Mouse (Mus musculus): Measurements from ENCODE around the gene Igsf21.
A peak's percentile ranks its signal among the peaks of the same experiment; 100 is the strongest.

Igsf21 gene

DNA sequence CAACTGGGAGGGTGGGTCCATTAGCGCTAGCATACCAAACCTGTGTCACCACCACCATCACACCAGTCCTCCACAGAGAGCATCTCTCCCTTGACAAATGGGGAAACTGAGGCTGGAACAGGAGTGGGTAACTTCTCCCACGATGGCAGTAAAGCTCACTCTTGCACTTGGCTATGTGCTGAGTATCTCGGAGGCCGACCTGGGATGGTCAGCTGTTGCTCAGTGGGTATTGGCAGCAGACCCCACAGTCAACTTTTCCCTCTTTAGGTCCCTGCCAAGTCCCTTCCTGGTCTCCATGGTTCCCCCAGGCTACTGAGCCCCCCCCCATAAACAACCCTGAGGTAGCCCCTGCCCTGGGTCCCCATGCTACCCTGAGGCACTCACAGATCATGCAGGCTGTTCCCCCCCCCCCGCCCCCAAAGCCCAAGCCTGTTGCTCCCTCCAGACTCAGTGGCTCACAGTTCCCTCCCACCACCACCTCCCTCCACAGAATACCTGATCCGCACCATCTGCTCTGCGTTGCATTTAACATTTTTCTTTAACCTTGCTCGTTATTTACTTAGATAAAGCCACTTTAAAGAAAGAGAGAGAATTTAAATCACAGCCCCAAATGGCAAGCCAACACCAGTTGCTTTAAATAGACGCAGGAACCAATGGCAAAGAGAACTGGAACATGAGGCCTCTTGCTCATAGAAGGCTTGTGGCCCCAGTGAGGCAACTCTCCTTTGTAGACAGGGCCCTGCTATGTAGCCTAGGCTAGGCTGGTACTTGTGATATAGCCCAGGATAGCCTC, 11.0 kb downstream of the Igsf21 start:
- DNase-seq (ENCODE audit: low spot score) = no peak

GRCm38 (mm10) chr4:140234412-140235205, 12.0 kb downstream of the Igsf21 start:
- DNase-seq (ENCODE audit: low spot score) = no peak

- DNase-seq (ENCODE audit: low spot score) = no peak
Measured at GRCm38 (mm10) chr4:140227837-140228236, 18.7 kb downstream of the Igsf21 start.

- no peak for DNase-seq (ENCODE audit: low spot score)
Measured at GRCm38 (mm10) chr4:140225204-140225603, 21.4 kb downstream of the Igsf21 start.

DNA sequence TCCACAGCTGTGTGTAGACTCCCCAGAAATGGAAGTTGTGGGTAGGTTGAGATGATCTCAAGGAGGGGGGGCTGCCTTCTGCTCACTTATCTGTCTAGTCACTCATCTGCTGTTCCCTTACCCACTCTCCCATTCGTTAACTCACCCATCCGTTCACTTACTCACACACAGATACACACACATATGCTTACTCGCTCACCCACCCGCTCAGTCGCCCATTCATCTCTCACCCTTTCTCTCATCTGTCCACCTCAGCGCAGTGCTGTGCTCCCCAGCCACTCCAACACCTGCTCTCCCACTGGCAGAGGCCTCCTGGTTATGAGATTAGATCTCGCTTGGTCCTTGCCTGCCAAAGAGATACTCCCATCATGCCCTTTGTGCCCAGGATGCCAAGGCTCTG, 22.1 kb downstream of the Igsf21 start:
- no peak for DNase-seq (ENCODE audit: low spot score)

DNA sequence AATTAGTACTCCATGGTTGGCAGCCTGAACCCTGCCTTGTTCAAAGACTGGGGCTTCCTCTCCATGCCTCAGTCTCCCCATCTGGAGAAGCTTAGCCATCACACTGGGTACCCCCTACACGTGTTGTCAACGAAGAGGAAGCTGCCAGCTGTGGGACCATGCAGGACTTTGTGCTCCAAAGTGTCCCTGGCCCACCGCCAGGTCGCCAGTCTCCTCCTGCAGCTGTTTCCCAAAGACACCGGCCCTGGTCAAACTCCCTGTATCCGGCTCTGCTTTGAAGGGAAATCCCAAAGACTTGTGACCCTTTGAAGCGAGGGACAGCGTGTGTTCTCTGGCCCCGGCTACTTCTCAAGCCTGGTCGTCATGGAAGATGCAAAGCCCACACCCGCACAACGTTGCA, 23.5 kb downstream of the Igsf21 start:
- DNase-seq (ENCODE audit: low spot score) = no peak

DNA sequence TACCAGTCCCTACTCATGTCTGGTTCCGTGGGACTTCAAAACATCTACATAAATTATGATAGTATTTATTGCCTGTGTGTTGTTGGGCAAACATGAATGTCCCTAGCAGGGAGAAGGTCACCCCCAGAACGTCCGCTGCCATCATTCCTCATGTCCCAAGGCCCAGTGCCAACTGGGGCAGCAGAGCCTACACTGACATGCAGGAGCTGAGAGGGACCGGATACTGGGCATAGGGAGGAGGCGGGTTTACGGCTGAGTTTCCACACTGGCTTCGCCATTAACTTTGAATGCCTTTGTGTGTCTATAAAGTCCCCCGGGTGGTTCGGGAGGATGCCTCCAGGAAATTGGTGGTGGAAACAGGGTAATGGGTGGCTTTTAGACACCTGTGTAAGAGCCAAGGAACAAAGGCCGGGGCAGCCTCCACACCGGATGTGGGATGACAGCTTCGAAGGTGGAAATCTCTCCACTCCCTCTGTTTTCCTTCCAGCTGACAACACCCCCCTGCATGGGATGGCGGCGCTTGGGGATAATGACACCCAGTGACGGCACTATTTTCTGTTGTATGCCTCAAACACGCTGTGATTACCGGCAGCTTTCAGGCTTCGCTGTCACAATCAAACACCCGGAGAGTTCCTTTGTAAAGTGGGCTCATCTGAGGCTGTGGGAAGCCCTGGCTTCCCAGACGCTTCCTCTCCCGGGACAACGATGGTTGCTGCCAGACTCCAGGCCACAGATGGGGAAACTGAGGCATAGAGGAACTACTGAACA, 26.1 kb downstream of the Igsf21 start:
- DNase-seq (ENCODE audit: low spot score) = no peak

DNA sequence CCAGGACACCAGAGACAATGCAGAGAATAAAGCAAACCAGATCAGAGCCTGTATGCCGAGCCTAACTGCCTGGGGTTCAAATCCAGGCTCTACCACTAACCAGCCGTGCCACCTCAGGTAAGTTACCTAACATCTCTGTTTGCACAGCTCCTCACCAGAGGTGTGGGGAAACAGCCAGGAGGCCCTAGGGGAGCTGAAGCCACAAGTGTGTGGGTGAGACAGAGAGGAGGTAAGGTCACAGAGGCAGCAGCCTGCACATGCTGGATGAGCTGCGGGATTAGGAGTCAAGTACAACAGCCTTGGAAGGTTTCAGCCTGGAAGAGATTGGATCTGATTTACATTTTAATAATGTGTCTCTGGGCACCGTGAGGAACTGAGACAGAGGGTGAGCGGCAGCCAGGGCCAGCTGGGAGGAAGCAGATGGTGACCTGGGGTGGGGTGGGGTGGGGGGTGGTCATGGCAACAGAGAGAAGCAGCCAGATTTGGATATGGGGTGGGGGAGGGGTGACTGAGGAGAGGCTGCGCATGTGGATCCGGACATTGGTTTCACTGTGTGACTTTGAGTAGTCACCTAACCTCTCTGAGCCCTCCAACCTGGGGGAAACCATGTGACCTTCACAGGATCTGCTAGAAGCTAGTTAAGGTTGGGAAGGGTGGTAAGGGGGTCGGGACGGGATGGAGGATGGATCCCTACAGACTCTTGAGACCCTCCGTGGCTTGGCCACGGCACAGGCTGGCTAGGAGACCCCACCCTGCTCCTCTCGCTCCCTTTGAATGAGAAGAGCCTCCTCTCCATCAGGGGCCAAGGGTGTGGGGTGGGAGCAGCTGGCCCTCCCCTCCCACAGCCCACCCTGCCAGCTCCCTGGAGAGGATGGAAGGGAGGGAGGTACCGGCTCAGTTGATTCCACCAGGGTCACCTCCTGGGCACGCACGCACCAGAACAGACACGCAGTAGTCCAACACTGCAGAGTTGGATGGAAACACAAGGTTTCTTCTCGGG, 27.4 kb downstream of the Igsf21 start:
- DNase-seq (ENCODE audit: low spot score) = peak; percentile 72

GRCm38 (mm10) chr4:140218384-140218783, 28.2 kb downstream of the Igsf21 start:
- DNase-seq (ENCODE audit: low spot score) = no peak

DNA sequence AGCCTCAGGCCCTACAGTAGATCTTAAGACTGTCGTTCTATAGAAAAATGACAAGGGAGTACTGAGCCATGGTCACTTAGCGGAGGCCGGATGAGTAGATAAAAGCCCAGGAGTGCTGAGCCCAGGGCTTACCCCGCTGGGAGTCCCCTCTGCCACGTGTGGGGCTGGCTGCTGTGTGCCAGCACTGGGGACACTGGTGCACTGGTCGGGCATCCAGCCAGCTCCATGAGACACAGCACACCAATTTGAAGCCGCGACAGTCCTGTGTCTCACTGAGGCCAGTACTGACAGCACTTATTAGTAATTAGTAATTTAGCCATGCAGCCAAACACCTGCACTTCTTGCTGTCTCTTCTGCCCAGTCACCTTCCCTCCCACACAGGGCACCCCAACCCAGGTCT, 28.6 kb downstream of the Igsf21 start:
- no peak for DNase-seq (ENCODE audit: low spot score)

DNA sequence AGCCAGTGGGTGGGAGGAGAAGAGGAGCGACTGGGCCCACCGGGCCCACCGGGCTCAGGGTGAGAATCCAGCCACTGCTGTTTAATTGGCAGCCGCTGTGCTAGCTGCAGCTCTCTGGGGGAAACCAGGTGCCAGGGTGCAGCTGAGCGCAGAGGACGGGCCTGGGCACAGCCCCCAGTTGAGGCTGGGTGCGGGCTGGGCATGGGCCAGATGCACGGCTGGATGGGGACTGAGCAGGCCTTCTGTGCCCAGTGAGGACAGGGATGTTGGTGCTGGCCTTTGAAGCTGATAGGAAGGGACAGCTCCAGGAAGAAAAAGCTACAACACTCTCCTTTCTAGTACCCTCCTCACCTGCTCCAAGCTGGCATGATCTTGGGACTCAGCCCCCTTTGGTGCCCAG, 30.5 kb downstream of the Igsf21 start:
- no peak for DNase-seq (ENCODE audit: low spot score)

DNA sequence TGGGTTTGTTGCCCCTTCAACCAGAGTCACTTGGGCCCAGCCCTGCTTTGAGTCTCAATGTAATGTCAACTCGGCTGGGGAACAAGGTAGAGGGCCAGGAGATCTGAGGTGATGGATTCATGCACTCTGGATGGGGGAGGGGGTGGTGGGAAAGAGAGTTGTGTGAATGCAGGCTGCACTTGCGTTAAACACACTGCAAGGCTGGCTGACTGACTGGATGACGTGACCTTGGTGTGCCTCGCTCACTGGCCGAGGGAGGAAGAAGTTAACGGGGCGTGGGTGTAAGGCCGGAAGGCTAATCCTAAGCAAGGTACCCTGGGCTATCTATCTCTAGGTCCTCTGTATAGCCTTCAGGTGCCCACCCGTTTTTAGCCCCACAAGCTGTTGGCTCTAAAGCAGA, 31.4 kb downstream of the Igsf21 start:
- no peak for DNase-seq (ENCODE audit: low spot score)

DNA sequence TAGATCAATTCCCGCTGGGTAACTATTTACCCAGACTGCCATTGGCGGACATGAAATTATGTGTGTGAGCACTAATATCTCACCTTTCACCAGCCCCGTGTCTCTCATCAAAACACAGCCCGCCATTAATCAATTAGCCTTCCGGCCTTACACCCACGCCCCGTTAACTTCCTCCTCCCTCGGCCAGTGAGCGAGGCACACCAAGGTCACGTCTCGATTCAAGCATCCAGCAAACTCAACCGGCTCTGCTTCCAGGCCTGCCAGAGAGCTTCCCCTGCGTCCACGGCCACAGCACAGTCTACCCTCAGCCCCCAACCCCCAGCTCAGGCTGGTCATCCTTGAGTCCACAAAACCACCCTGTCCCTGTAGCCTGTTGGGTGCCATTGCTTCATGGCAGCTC, 32.2 kb downstream of the Igsf21 start:
- DNase-seq (ENCODE audit: low spot score) = no peak

DNA sequence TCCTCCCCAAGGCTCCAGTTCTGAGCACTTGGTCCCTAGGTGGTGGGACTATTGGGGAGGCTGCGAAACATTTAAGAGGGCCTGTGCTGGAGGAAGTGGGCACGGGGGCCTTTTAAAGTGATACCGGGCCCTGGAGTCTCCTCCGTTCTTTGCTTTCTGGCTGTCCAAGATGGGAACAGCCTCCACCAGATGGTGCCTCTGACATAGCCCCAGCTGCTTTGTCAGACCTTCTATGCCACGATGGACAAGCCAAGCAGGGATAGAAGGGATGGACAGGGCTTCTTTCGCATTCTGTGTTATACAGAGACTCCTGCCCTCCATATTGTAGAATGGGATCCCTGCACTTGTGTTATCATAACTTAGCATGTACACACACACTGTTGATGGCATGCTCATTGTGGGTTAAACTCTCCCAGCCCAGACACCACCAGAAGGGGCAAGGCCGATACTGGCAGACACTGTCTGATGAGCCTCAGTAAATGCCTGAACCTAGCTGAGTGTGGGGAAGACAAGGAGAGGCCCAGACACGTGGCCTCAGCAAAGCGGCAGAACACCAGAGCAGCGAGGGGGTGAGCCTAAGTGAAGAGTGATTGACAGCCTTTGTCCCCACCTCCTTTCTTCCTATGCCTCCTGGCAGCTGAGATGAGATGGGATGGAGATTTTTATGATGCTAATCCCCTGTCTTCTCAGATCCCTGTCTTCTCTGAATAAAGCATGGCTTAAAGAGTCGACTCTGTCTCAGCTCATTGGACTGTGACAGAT, 36.3 kb downstream of the Igsf21 start:
- DNase-seq (ENCODE audit: low spot score) = no peak

DNA sequence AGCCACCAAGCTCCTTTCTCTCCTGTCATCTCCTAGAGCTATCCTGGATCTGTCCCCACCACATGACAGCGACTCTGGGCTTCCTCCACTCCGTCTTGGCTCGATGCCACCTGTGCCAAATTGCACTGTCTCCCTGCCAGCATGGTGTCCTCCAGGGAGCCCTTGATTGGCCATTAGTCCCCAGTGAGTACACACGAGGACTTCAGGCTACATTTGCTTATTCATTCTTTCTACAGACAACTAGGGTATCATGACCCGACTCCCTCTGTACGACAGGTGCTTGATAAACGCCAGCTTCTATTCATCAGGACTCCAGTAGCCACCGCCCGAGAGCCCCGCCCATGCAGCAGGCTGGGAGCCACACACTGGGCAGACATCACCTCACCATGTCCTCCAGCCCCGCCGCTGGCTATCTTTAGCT, 40.8 kb downstream of the Igsf21 start:
- DNase-seq (ENCODE audit: low spot score) = no peak

GRCm38 (mm10) chr4:140204775-140205174, 41.8 kb downstream of the Igsf21 start:
- DNase-seq (ENCODE audit: low spot score) = no peak

DNA sequence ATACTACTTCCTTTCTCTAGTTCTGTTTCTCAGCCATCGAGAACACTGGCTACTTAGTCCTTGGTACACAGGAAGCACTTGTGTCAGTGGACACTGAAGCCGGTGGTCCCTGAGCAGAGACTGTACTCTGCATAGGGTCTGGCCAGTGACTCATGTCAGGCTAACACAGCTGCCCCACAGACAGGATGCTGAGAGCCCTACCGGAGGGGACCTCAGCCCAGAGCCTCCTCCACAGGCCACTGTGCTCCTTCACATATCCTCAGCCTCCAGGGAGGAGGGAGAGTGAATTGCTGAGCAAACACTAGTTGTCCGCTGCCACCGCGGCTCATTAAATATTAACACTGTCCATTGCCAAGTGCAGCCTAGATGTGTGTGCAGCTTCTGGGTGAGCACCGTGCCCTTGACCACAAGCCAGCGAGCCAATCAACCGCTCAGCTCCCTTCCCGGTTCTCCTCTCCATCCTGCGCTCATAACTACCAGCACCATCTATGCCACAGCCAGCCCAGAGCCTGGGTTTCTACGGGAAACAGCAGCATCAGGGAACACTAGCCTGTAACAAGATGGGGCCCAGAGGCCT, 42.8 kb downstream of the Igsf21 start:
- DNase-seq (ENCODE audit: low spot score) = no peak

GRCm38 (mm10) chr4:140202196-140202595, 44.4 kb downstream of the Igsf21 start:
- DNase-seq (ENCODE audit: low spot score) = no peak

DNA sequence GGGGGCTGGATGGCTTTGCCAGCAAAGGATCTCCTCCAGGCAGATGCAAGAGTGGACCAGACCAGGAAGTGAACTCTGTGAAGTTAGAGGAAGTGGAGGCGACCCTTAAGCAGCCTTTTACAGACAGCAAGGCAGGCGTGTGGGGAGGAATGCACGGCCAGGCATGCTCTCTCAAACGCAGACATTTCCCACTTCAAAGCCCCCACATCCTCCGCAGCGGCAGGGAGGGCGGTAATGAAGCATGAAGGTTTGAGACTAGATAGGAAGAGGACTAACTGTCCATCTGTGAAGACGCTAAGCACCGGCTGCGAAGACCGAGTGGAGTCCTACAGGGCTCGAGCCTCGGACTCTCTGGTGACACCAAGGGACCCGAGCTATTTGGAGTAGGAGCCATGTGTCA, 46.3 kb downstream of the Igsf21 start:
- no peak for DNase-seq (ENCODE audit: low spot score)

DNA sequence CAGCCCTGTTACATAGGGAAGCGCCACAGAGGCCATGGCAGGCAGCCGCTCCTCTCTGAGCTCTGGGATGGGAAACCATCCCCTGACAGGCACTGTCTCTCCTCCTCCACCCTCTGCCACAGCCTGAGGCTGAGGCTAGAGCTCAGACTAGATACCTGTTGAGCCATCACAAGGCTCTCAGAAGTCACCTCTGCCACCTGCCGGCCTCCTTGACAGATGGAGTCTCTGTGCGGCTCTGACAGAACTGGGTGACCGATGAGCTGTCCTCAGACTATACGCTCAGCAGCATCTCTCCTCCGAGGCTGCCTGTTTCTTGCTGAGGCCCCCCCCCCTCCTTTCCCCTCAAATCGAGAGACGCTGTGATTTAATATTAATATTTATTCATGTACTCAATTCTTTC, 49.9 kb downstream of the Igsf21 start:
- DNase-seq (ENCODE audit: low spot score) = no peak
